Mouse (Mus musculus): ENCODE measurements around the gene Pygo2. TPM values are rescaled to one million over a fixed set of nuclear protein-coding genes. Genes with fewer than 3 reads are reported as not detected.
A peak's percentile ranks its signal among the peaks of the same experiment; 100 is the strongest.

Pygo2 gene
- total and polyA plus RNA-seq, 3 experiments = 12.5 to 15.3 (median 14.4) TPM

- Histone ChIP-seq H3K9ac (ENCODE audit: low read depth, low read length) (no peak overlapping the region), H3K4me1 (ENCODE audit: control insufficient read depth, insufficient read depth, low read length) (peaks cover 8% of the 10 kb centered on the region), H3K27ac (no peak overlapping the region), H3K27me3 (ENCODE audit: control insufficient read depth, insufficient read depth, low read length) (no peaks in the 10 kb centered on the region), H3K36me3 (ENCODE audit: control insufficient read depth, insufficient read depth, low read length) (no peaks in the 10 kb centered on the region), H3K4me3 (no peak overlapping the region), H3K79me2 (replicated peaks; ENCODE audit: control insufficient read depth, insufficient read depth, low read length) (peaks cover 2% of the 10 kb centered on the region; the same call in 1 of the 2 replicates)
- TF ChIP-seq POLR2A (IDR thresholded peaks at IDR 0.05; ENCODE audit: insufficient read depth, low read depth, low read length) (no peak), EP300 (IDR thresholded peaks at IDR 0.05; ENCODE audit: insufficient read depth, low read depth, low read length) (no peak), CTCF (IDR thresholded peaks at IDR 0.05) (no peak)
- no peak for DNase-seq
- intact Hi-C loops (cut with DNase I) = no loop called here
- 22% methylated on average over 2 of the region's 2 CpGs for WGBS
These were observed 12.9 kb upstream of the Pygo2 start for GRCm38 (mm10) chr3:89417131-89417530.

GRCm38 (mm10) chr3:89417840-89418169 lies 12.2 kb upstream of the Pygo2 start:
- intact Hi-C loops (cut with DNase I) = loop anchor here (2.0 kb wide), 1 partner anchor 19 kb away; the partner anchor contains the start of gene Pbxip1
- H3K27me3 ChIP-seq (ENCODE audit: control insufficient read depth, insufficient read depth, low read length) = no peaks in the 10 kb centered on the region
- H3K36me3 ChIP-seq (ENCODE audit: control insufficient read depth, insufficient read depth, low read length) = no peaks in the 10 kb centered on the region
- under 1% methylated on average over 20 of the region's 20 CpGs for whole genome bisulfite sequencing
- DNase-seq = no peak
- no peak overlapping the region; the same call in 1 of the 2 replicates for H3K27ac ChIP-seq
- peak overlapping the region; percentile 88 for H3K4me3 ChIP-seq
- peaks cover 8% of the 10 kb centered on the region for H3K4me1 ChIP-seq (ENCODE audit: control insufficient read depth, insufficient read depth, low read length)
- peaks cover 2% of the 10 kb centered on the region; the same call in 1 of the 2 replicates for H3K79me2 ChIP-seq (replicated peaks; ENCODE audit: control insufficient read depth, insufficient read depth, low read length)
- no peak overlapping the region for H3K9ac ChIP-seq (ENCODE audit: low read depth, low read length)
- TF ChIP-seq POLR2A (IDR thresholded peaks at IDR 0.05; ENCODE audit: insufficient read depth, low read depth, low read length) = no peak
- TF ChIP-seq CTCF (IDR thresholded peaks at IDR 0.05) = no peak
- no peak for TF ChIP-seq EP300 (IDR thresholded peaks at IDR 0.05; ENCODE audit: insufficient read depth, low read depth, low read length)

GRCm38 (mm10) chr3:89418170-89418860 lies 11.7 kb upstream of the Pygo2 start, which contains the start of the genes Cks1b and Shc1:
Cks1b (minus strand) TSS chr3:89418383.
Shc1 (plus strand) TSS chr3:89418443.
- H3K9ac ChIP-seq (ENCODE audit: low read depth, low read length) = peak within 1 kb of the TSS; percentile 48
- under 1% methylated on average over 39 of the region's 39 CpGs for WGBS
- peak within 1 kb of the TSS; percentile 94 for H3K27ac ChIP-seq
- peak; percentile 92 to 96 for DNase-seq
- H3K27me3 ChIP-seq (ENCODE audit: control insufficient read depth, insufficient read depth, low read length) = no peaks in the 10 kb centered on the region
- intact Hi-C loops (cut with DNase I) = loop anchor here (2.0 kb wide), 1 partner anchor 18 kb away; the partner anchor contains the start of gene Pbxip1
- H3K36me3 ChIP-seq (ENCODE audit: control insufficient read depth, insufficient read depth, low read length) = no peaks in the 10 kb centered on the region
- H3K79me2 ChIP-seq (replicated peaks; ENCODE audit: control insufficient read depth, insufficient read depth, low read length) = peaks cover 2% of the 10 kb centered on the region; the same call in 1 of the 2 replicates
- H3K4me1 ChIP-seq (ENCODE audit: control insufficient read depth, insufficient read depth, low read length) = peaks cover 8% of the 10 kb centered on the region
- H3K4me3 ChIP-seq = peak within 1 kb of the TSS; percentile 88
- TF ChIP-seq CTCF (IDR thresholded peaks at IDR 0.05) = peak; percentile 36
- no peak for TF ChIP-seq EP300 (IDR thresholded peaks at IDR 0.05; ENCODE audit: insufficient read depth, low read depth, low read length)
- peak; percentile 54; the same call in 1 of the 2 replicates for TF ChIP-seq POLR2A (IDR thresholded peaks at IDR 0.05; ENCODE audit: insufficient read depth, low read depth, low read length)

- H3K79me2 ChIP-seq (replicated peaks; ENCODE audit: control insufficient read depth, insufficient read depth, low read length) = peaks cover 2% of the 10 kb centered on the region; the same call in 1 of the 2 replicates
- peak; percentile 82 to 83 for DNase-seq
- peak overlapping the region; percentile 94 for H3K27ac ChIP-seq
- peaks cover 8% of the 10 kb centered on the region for H3K4me1 ChIP-seq (ENCODE audit: control insufficient read depth, insufficient read depth, low read length)
- intact Hi-C loops (cut with DNase I) = loop anchor here (2.0 kb wide), 1 partner anchor 18 kb away; the partner anchor contains the start of gene Pbxip1
- H3K27me3 ChIP-seq (ENCODE audit: control insufficient read depth, insufficient read depth, low read length) = no peaks in the 10 kb centered on the region
- H3K4me3 ChIP-seq = peak overlapping the region; percentile 88
- peak overlapping the region; percentile 48 for H3K9ac ChIP-seq (ENCODE audit: low read depth, low read length)
- TF ChIP-seq CTCF (IDR thresholded peaks at IDR 0.05) (no peak), POLR2A (IDR thresholded peaks at IDR 0.05; ENCODE audit: insufficient read depth, low read depth, low read length) (peak; percentile 89), EP300 (IDR thresholded peaks at IDR 0.05; ENCODE audit: insufficient read depth, low read depth, low read length) (0 out of 2 replicates have a peak, but pooled peaks have one; percentile 22)
- no peaks in the 10 kb centered on the region for H3K36me3 ChIP-seq (ENCODE audit: control insufficient read depth, insufficient read depth, low read length)
- under 1% methylated on average over 16 of the region's 16 CpGs for WGBS
These were observed 11.2 kb upstream of the Pygo2 start for GRCm38 (mm10) chr3:89418861-89419250.

GRCm38 (mm10) chr3:89419571-89419970 lies 10.4 kb upstream of the Pygo2 start:
- Histone ChIP-seq H3K27ac (peak overlapping the region; percentile 94), H3K27me3 (ENCODE audit: control insufficient read depth, insufficient read depth, low read length) (no peaks in the 10 kb centered on the region), H3K4me1 (ENCODE audit: control insufficient read depth, insufficient read depth, low read length) (peaks cover 8% of the 10 kb centered on the region), H3K9ac (ENCODE audit: low read depth, low read length) (peak overlapping the region; percentile 48), H3K79me2 (replicated peaks; ENCODE audit: control insufficient read depth, insufficient read depth, low read length) (peaks cover 2% of the 10 kb centered on the region; the same call in 1 of the 2 replicates), H3K4me3 (peak overlapping the region; percentile 88), H3K36me3 (ENCODE audit: control insufficient read depth, insufficient read depth, low read length) (no peaks in the 10 kb centered on the region)
- intact Hi-C loops (cut with DNase I) = loop anchor here (2.0 kb wide), 1 partner anchor 17 kb away; the partner anchor contains the start of gene Pbxip1
- TF ChIP-seq POLR2A (IDR thresholded peaks at IDR 0.05; ENCODE audit: insufficient read depth, low read depth, low read length) = peak; percentile 55
- peak; percentile 63; the same call in 1 of the 2 replicates for TF ChIP-seq EP300 (IDR thresholded peaks at IDR 0.05; ENCODE audit: insufficient read depth, low read depth, low read length)
- no peak for TF ChIP-seq CTCF (IDR thresholded peaks at IDR 0.05)
- peak; percentile 74 to 76 for DNase-seq
- 4% methylated on average over 9 of the region's 9 CpGs for WGBS

All from heart, adult 2 months (tissue).